Mouse (Mus musculus) neural tube, embryonic 15.5 days (tissue): ENCODE measurements around the gene Kctd19. TPM values are rescaled to one million over a fixed set of nuclear protein-coding genes. Genes with fewer than 3 reads are reported as not detected.

ENCODE experiments used
- ATAC-seq: fragments of 200-750 bp; cut with Nextera tagmentation; 2 replicates; pipeline ENCODE4 v1.8.0; 2017; ENCODE audit warnings: mild to moderate bottlenecking, moderate TSS enrichment, moderate library complexity; ENCODE audit not compliant: low FRiP score
- H3K27ac ChIP-seq: fragments of 300-500 bp; sonication (generic); replicated peaks from 2 replicates; pipeline ENCODE4 v1.5.1; 2015; ENCODE audit warnings: mild to moderate bottlenecking, inconsistent platforms
- H3K27me3 ChIP-seq: fragments of 300-500 bp; sonication (generic); replicated peaks from 2 replicates; pipeline ENCODE4 v1.6.1; 2015; ENCODE audit warnings: inconsistent platforms
- H3K36me3 ChIP-seq: fragments of 300-500 bp; sonication (generic); 2 replicates; pipeline ENCODE4 v1.6.1; 2015; ENCODE audit warnings: inconsistent platforms
- H3K4me1 ChIP-seq: fragments of 300-500 bp; sonication (generic); 2 replicates; pipeline ENCODE4 v1.6.1; 2015; ENCODE audit warnings: inconsistent platforms
- H3K4me2 ChIP-seq: fragments of 300-500 bp; sonication (generic); 2 replicates; pipeline ENCODE4 v1.6.1; 2015; ENCODE audit warnings: inconsistent platforms, mild to moderate bottlenecking, moderate library complexity
- H3K4me3 ChIP-seq: fragments of 300-500 bp; sonication (generic); replicated peaks from 2 replicates; pipeline ENCODE4 v1.5.1; 2015; ENCODE audit warnings: mild to moderate bottlenecking, inconsistent platforms
- H3K9ac ChIP-seq: fragments of 300-500 bp; sonication (generic); replicated peaks from 2 replicates; pipeline ENCODE4 v1.6.1; 2015; ENCODE audit warnings: mild to moderate bottlenecking, inconsistent platforms
- H3K9me3 ChIP-seq: fragments of 300-500 bp; sonication (generic); replicated peaks from 2 replicates; pipeline ENCODE4 v1.6.1; 2016; ENCODE audit warnings: inconsistent platforms
- WGBS: fragments of 180-500 bp; shearing (Covaris S2); methylation state at CpG from one replicate; pipeline ENCODE4 v1.1.7; 2015; ENCODE audit warnings: mixed read lengths; 5-methylcytosine and 5-hydroxymethylcytosine counted together
- polyA plus RNA-seq: library from polyadenylated mRNA; unstranded; fragments of >200 nt; fragmentation: Nextera tagmentation; extraction: Ambion mirVana; gene quantifications from 2 replicates; pipeline ENCODE4 v1.2.1, GENCODE M21; 2015

The Kctd19 gene
- polyA plus RNA-seq, 1 experiment from 2014 or later: not detected

DNA sequence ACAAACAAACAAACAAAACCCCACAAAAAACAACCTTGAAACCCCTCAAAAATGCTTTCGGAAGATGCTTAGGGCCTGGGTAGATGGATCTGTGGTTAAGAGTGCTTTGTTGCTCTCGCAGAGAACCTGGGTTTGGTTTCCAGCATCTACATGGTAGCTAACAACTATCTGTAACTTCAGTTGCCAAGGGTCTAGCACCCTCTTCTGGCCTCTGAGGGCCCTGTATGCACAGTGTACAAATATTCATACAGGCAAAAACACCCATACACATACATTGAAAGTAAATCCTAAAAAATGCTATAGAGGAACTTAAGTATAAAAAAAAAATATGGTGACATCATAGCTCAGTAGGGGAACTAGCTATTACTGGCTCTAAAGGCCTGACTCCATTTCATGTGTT, 29.2 kb downstream of the Kctd19 start:
- ATAC-seq: no peak
- Histone ChIP-seq H3K27me3 (no peaks in the 10 kb centered on the region), H3K36me3 (no peaks in the 10 kb centered on the region), H3K9ac (no peak overlapping the region), H3K4me3 (no peak overlapping the region), H3K9me3 (no peaks in the 10 kb centered on the region), H3K4me2 (no peak overlapping the region), H3K27ac (no peak overlapping the region), H3K4me1 (no peaks in the 10 kb centered on the region)
- WGBS: 96% methylated on average over 2 of the region's 2 CpGs

DNA sequence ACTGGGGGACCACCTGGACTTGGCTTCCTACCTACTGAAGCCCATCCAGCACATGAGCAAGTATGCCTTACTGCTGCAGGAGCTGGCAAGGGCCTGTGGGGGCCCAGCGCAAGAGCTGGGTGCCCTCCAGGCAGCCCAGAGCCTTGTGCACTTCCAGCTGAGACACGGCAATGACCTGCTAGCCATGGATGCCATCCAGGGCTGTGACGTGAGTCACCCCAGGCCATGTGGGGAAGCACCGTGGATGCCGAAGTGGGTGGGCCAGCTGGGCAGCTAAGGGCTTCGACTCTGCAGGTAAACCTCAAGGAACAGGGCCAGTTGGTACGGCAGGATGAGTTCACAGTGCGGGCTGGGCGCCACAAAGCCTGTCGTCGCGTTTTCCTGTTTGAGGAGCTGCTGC, 33.0 kb downstream of the Kctd19 start:
- Histone ChIP-seq H3K27me3 (no peaks in the 10 kb centered on the region), H3K27ac (no peak overlapping the region), H3K9me3 (no peaks in the 10 kb centered on the region), H3K4me1 (peaks cover 9% of the 10 kb centered on the region; the same call in 1 of the 2 replicates), H3K9ac (no peak overlapping the region), H3K4me3 (no peak overlapping the region), H3K4me2 (no peak overlapping the region), H3K36me3 (no peaks in the 10 kb centered on the region)
- WGBS: 85% methylated on average over 12 of the region's 12 CpGs
- ATAC-seq: no peak

DNA sequence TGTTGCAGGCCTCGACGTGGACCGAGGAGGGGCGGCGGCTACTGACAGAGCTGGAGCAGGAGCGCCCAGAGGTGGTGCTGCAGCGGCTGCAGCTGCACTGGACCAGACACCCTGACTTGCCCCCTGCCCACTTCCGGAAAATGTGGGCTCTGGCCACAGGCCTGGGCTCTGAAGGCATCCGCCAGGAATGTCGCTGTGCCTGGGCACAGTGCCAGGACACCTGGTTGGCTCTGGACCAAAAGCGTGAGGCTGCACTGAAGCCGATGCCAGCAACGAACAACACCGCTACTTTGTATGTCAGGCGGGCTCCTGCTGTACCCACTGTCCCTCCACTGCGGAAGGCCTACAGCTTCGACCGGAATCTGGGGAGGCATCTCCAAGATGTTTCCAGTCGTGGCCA, 34.6 kb downstream of the Kctd19 start:
- Histone ChIP-seq H3K36me3 (no peaks in the 10 kb centered on the region), H3K27ac (no peak overlapping the region), H3K27me3 (no peaks in the 10 kb centered on the region), H3K9ac (no peak overlapping the region), H3K4me2 (no peak overlapping the region), H3K9me3 (no peaks in the 10 kb centered on the region), H3K4me3 (no peak overlapping the region), H3K4me1 (peaks cover 14% of the 10 kb centered on the region; the same call in 1 of the 2 replicates)
- peak; percentile 29; the same call in 1 of the 2 replicates for ATAC-seq
- WGBS: 54% methylated on average over 19 of the region's 19 CpGs

DNA sequence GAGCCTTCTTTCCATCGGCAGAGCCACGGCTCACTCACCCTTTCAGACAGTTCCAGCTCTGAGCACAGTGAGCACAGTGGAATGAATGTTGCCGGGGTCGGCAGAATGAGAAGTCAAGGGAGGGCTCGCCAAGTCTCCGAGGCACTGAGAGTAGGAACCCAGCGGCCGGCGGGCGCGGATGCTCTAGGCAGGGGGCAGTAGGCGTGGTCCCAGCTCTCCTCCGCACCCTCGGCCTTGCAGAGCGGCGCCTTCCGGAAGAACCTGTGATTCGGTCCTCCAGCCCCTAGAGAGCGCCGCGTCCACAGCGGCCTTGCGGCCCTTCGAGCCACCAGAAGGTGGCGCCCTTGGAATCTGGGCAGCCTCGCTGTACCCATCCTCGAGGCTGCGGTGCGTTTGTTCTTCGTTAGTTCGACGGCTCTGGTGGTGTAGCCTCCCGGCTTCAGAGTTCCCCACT, 38.8 kb downstream of the Kctd19 start:
- H3K4me3 ChIP-seq: no peak overlapping the region; the same call in 1 of the 2 replicates
- peaks cover 3% of the 10 kb centered on the region; the same call in 1 of the 2 replicates for H3K36me3 ChIP-seq

DNA sequence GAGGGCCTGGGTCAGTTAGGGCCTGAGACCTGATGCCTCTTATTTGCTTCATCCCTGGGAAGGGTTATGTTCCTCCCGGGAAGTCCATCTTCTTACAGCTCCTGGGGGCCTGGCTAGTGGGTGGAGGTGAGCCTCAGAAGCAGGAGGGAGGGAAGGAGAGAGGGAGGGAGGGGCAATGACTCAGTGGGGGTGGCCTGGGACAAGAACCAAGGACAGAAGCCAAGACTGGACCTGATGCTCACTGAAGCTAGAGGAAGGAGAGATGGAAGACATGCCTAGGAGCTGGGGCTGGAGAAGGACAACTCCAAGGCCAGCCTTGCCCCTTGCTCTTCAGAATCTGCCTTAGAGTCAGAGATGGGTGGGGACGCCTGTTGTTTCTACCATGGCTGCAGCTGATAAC, 40.3 kb downstream of the Kctd19 start, which contains the start of gene Plekhg4:
Gene Plekhg4, plus strand, starts transcription at position 243 of the 400 bp plus-strand sequence.
- Histone ChIP-seq H3K9ac (no peak within 1 kb of the TSS), H3K27ac (no peak within 1 kb of the TSS), H3K27me3 (no peaks in the 10 kb centered on the region), H3K4me3 (no peak within 1 kb of the TSS), H3K4me2 (peak within 1 kb of the TSS; percentile 49; the same call in 1 of the 2 replicates), H3K4me1 (peaks cover 5% of the 10 kb centered on the region; the same call in 1 of the 2 replicates), H3K9me3 (no peaks in the 10 kb centered on the region), H3K36me3 (peaks cover 3% of the 10 kb centered on the region; the same call in 1 of the 2 replicates)
- no peak for ATAC-seq
- 64% methylated on average over 2 of the region's 2 CpGs for WGBS

More for the DNA sequence above, 38.8 kb downstream of the Kctd19 start:
- ATAC-seq: peak; percentile 33; the same call in 1 of the 2 replicates
- H3K9me3 ChIP-seq: no peaks in the 10 kb centered on the region
- peak overlapping the region; percentile 49 for H3K4me2 ChIP-seq
- H3K4me1 ChIP-seq: peaks cover 14% of the 10 kb centered on the region; the same call in 1 of the 2 replicates
- no peak overlapping the region for H3K27ac ChIP-seq
- no peaks in the 10 kb centered on the region for H3K27me3 ChIP-seq
- WGBS: 23% methylated on average over 33 of the region's 33 CpGs
- H3K9ac ChIP-seq: 0 out of 2 replicates have a peak overlapping the region, but pooled peaks have one; percentile 5

DNA sequence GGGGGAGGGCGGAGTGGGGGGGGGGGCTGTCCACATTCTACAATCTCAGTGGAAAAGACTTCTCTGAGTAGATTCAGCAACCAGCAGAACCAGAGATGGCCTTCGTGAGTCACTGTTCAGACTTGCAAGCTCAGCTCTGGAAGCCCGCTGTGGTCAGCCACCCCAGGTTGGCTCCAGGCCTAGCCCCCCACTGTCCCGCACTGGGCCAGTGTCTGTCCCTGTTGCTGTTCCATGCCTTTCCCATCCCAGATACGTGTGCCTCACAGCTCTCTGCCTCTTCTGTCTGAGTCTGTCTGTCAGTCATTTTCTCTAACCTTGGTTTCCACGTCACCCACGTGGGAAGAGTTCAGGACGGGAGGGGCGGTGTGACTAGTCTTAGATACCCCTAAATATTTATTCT, 40.8 kb downstream of the Kctd19 start:
- no peaks in the 10 kb centered on the region for H3K9me3 ChIP-seq
- no peak for ATAC-seq
- no peak overlapping the region for H3K27ac ChIP-seq
- peaks cover 4% of the 10 kb centered on the region for H3K36me3 ChIP-seq
- H3K4me3 ChIP-seq: no peak overlapping the region
- H3K4me1 ChIP-seq: peaks cover 4% of the 10 kb centered on the region; the same call in 1 of the 2 replicates
- H3K4me2 ChIP-seq: no peak overlapping the region
- whole genome bisulfite sequencing: 82% methylated on average over 9 of the region's 9 CpGs
- no peak overlapping the region for H3K9ac ChIP-seq
- H3K27me3 ChIP-seq: no peaks in the 10 kb centered on the region

DNA sequence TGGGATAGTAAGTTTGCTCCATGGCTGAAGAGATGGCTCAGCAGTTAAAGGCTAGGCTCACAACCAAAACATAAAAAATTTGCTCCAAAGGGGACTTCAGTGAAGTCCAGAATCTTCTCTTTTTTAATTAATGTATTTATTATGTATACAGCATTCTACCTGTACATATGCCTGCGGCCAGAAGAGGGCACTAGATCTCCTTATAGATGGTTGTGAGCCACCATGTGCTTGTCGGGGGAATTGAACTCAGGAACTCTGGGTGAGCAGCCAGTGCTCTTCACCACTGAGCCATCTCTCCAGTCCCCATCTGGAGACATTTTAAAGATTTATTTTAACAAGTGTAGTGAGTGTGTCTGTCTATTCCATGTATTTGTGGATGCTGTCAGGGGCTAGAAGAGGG, 46.2 kb downstream of the Kctd19 start:
- WGBS: 75% methylated on average over 2 of the region's 2 CpGs
- H3K4me3 ChIP-seq: no peak overlapping the region
- no peak overlapping the region for H3K4me2 ChIP-seq
- H3K27ac ChIP-seq: no peak overlapping the region
- no peaks in the 10 kb centered on the region for H3K27me3 ChIP-seq
- H3K9ac ChIP-seq: no peak overlapping the region
- H3K4me1 ChIP-seq: peaks cover 5% of the 10 kb centered on the region; the same call in 1 of the 2 replicates
- H3K36me3 ChIP-seq: peaks cover 34% of the 10 kb centered on the region
- no peaks in the 10 kb centered on the region for H3K9me3 ChIP-seq
- no peak for ATAC-seq

DNA sequence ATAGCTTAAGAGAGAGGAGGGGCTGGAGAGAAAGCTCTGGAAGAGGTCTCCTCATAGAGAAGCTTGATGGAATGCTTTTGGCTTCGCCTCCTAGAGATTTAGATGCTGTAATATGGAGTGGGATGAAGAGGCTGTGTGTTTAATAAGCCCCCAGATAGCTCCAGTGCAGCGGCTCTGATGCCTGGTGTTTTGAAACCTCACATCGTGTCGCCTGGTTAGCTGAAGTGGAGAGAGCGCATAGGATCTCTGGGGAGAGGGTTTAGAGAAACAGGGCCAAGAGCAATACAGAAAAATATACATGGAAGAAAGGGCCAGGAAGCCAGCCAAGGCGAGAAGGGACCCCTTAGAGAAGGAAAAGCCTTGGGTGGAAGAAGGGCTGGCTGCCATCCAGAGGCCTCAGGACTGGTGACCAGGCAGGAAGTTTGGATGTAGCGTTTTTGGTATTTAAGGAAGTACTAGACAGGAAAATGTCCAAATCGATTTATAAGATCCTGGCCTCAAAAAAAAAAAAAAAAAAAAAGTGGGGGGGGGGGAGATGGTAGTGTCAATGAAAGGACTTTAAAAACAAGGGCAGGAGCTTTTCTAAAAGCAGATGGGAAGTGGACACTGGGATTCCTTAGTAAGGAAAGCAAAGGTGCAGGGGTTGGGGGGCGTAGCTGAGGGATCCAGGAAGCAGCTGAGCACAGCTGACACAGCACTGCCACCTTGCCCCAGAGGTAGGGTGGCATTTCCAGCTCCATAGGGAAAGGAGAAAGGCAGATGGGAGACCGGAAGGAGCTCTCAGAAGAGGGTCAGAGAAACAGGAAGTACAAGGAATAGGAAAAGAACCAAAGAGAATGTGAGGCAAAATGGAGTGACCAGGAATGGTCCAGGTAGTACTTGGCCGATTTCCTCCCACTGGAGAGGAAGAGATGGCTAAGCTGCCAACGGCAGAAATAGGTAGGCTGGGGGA, 51.3 kb downstream of the Kctd19 start:
- no peak overlapping the region for H3K4me2 ChIP-seq
- peaks cover 10% of the 10 kb centered on the region for H3K4me1 ChIP-seq
- peaks cover 33% of the 10 kb centered on the region for H3K36me3 ChIP-seq
- no peak overlapping the region; the same call in 1 of the 2 replicates for H3K27ac ChIP-seq
- no peak for ATAC-seq
- H3K27me3 ChIP-seq: no peaks in the 10 kb centered on the region
- 65% methylated on average over 12 of the region's 12 CpGs for WGBS
- no peak overlapping the region for H3K9ac ChIP-seq
- H3K4me3 ChIP-seq: no peak overlapping the region
- no peaks in the 10 kb centered on the region for H3K9me3 ChIP-seq

DNA sequence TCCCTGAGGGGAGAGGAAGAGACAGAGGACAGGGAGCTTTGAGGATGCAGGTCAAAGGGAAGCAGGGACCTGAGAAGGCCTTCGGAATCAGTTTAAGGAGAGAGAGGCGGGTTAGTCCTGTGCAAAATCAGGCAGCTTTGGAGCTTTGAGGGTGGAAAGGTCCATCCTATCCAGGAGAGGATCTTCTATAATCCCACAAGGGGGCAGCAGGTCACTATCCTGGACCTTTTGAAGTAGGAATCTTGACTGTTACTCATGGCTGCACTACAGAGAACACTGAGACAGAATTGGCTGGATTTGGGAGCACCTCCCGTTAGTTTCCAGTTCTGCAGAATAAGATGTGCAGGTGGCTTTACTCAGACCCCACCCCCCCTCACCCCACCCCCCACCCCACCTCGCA, 53.7 kb downstream of the Kctd19 start:
- Histone ChIP-seq H3K9ac (no peak overlapping the region), H3K4me3 (no peak overlapping the region), H3K4me1 (peaks cover 10% of the 10 kb centered on the region), H3K27ac (no peak overlapping the region), H3K4me2 (no peak overlapping the region), H3K36me3 (peaks cover 36% of the 10 kb centered on the region), H3K9me3 (no peaks in the 10 kb centered on the region), H3K27me3 (no peaks in the 10 kb centered on the region)
- WGBS: 47% methylated on average over 4 of the region's 4 CpGs
- 0 out of 2 replicates have a peak, but pooled peaks have one; percentile 12 for ATAC-seq

DNA sequence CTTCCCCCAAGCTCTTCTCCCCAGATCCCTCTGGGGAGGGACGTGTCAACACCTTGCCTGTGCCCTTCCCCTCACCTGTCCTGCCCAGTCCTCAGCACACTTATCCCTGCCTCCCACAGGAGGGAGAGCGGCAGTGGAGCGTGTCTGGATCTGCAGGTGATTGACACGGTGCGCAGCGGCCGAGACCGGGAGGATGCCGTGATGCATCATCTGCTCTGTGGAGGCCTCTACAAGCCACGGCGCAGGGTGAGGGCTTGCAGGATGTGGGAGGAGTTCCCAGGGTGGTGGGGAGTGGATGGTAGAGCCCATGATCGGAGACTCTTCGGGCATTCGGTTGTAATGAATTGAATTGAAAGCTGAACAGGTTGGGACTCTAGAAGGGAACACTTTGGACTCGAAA, 54.1 kb downstream of the Kctd19 start:
- Histone ChIP-seq H3K4me3 (no peak overlapping the region), H3K4me2 (no peak overlapping the region), H3K9ac (no peak overlapping the region), H3K27me3 (no peaks in the 10 kb centered on the region), H3K36me3 (peaks cover 32% of the 10 kb centered on the region), H3K9me3 (no peaks in the 10 kb centered on the region), H3K27ac (no peak overlapping the region), H3K4me1 (peaks cover 10% of the 10 kb centered on the region)
- WGBS: 79% methylated on average over 15 of the region's 15 CpGs
- no peak for ATAC-seq

DNA sequence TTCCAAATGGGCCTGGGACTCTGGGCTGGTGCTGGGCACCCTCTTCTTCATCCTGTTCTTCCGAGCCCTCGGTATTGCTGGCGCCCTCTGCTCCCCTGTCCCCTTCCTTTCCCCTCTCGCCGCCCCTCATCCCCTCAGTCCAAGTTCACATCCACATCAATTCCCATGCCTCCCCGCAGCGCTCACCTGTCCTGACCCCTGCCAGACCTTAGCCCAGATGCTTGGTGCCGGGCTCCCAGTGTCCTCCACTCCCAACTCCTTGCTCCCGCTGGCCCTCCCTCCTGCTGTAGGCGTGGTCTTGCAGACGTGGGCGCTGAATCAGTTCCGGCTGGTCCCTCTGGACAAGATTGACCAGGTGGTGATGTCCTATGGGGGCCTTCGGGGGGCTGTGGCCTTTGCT, 56.6 kb downstream of the Kctd19 start:
- ATAC-seq: no peak
- WGBS: 87% methylated on average over 14 of the region's 14 CpGs

More for the DNA sequence above, 56.6 kb downstream of the Kctd19 start:
- Histone ChIP-seq H3K9ac (no peak overlapping the region), H3K27me3 (no peaks in the 10 kb centered on the region), H3K4me2 (no peak overlapping the region), H3K36me3 (peaks cover 23% of the 10 kb centered on the region), H3K4me3 (no peak overlapping the region), H3K9me3 (no peaks in the 10 kb centered on the region), H3K27ac (no peak overlapping the region), H3K4me1 (peaks cover 1% of the 10 kb centered on the region)
